Mouse (Mus musculus) brown adipose tissue, adult 24 weeks (tissue): ENCODE data around the gene Bach2. TPM values are rescaled to one million over a fixed set of nuclear protein-coding genes. Genes with fewer than 3 reads are reported as not detected.

Experiments
- H3K27ac ChIP-seq: fragments of 200-500 bp; replicated peaks from 2 replicates; pipeline ENCODE4 v1.5.1; 2012; ENCODE audit warnings: low read depth, mild to moderate bottlenecking, low read length
- H3K4me1 ChIP-seq: fragments of 200-500 bp; 2 replicates; pipeline ENCODE4 v1.6.1; 2012; ENCODE audit warnings: low read length, mixed read lengths; ENCODE audit not compliant: control insufficient read depth, insufficient read depth, insufficient read length
- H3K4me3 ChIP-seq: fragments of 200-500 bp; 2 replicates; pipeline ENCODE4 v1.5.1; 2012; ENCODE audit warnings: low read depth, mild to moderate bottlenecking, low read length, moderate library complexity; ENCODE audit not compliant: insufficient read depth
- polyA plus RNA-seq: library from polyadenylated mRNA; stranded (reverse); fragments of >200 nt; gene quantifications from 2 replicates; pipeline ENCODE4 v1.2.4, GENCODE M21; 2012; ENCODE audit not compliant: missing spikeins, insufficient read depth, insufficient read length

Bach2 gene
- polyA plus RNA-seq, 1 experiment, result 1.2 TPM

DNA sequence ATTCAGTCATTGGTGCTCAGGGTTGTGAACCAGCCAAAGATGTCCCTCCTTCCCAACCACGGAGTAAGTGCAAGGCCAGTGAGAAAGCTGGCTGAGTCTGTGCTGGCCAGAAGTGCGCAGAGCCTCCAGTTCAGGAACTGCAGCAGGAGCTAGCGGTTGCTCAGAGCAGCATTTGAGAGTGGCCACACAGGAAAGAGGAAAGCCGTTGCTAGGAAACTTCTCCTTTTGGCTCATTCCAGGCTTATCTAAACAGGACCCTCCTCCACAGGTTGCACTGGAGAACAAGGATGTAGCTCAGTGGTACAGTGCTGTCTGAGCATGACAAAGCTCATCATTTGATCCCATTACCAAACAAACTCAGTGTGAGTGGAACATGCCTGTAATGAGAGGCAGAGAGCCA is 114.2 kb downstream of the Bach2 start:
- peak overlapping the region; percentile 14 for H3K27ac ChIP-seq
- peaks cover 3% of the 10 kb centered on the region; the same call in 1 of the 2 replicates for H3K4me1 ChIP-seq
- H3K4me3 ChIP-seq, result no peak overlapping the region

DNA sequence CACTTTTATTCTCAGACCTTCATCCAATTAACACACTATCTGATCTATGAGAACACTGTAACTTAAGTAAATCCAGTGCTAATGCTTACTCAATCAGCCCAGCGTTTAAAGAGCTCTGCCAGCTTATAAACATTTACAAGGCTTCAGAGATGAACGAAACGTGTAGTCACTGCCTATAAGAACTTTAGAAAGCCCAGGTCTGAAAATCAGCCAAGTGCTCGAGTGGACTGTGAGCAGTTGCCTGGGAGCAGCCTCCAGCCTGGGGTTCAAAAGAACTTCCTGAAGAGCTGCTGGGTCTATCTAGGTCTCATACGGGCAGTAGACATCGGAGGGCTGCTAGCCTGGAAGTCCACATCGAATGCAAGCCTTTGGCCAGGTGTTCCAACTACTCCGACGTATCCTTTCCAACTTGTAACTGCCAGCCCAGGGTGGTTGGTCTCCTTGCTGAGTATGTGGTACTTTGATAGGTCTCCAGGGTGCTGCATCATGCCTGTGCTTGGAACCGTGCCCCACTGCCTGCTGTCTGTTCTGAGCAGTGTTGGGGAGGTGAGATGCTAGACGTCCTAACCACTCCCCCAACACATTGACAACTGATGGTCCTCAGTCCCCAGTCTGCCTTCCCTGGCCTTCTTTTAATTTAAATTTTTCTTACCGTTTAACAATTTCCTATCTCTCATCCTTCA is 117.5 kb downstream of the Bach2 start:
- peaks cover 16% of the 10 kb centered on the region for H3K4me1 ChIP-seq

DNA sequence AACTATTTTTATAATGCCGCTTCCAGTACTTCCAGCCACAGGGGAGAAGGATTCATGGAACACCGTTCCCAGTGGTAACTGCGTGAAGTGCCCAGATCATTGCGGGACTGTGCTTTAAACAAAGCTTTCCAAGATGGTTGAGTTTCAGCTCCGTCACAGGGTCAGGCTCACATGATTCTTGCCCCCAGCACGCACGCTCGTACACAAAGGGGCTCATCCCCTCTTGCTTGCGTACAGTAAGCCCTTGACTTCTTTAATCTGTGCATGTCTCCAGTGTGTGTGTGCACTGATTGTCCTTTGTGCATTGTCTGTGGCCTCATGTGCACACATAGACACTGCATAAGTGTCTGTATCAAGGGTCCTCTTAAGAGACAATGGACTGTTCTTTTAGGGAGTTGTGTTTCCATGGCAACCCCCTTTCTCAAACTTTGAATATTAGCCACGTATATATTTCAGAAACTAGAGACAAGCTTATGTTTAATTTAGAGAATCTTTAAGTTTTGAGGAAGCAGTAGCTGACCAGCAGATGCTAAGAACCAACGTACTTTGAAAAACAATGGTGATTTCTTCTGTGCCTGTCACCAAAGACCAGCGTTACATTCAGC is 119.5 kb downstream of the Bach2 start:
- Histone ChIP-seq H3K4me1 (peaks cover 16% of the 10 kb centered on the region), H3K27ac (peak overlapping the region; percentile 38), H3K4me3 (no peak overlapping the region)

More for the DNA sequence above, 117.5 kb downstream of the Bach2 start:
- H3K4me3 ChIP-seq, result no peak overlapping the region
- H3K27ac ChIP-seq, result no peak overlapping the region

DNA sequence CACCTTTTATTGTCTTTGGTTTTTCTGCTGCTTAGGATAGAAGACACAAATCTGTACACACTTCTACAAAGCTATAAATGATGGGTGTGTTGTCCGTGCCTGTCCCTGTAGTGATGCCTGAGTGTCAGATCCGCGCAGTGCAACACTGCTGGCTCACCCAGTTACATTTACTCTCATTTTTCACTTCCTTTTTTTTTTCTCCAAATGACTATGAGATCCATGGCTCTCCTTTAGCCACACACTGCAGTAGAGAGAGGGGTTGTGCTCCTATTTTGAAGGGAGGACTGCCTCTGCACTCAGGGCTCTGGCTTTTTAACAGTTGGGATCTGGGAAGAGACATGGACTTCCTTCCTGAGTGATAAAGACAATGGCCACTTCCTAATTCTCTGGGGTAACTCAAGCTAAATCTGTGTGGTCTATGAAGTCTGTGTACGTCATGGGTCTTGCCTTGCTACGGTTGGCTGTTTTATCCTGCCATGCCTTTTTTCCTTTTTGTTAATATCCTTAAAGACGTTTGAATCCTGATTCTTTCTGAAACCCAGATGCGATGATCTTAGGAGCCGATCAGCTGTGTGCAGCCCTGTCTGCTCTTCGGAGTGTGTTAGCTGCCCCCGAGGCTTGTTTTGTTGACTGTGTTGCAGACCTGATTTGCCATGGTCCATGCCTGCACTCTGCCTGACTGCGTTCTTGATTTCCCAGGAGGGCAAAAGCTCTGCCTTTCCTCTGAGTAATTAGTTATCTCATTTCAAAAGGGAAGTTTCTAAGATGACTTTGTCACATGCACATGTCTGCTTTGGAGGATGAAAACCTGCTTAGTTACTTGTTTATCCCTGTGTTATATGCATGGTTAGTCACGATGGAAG is 120.2 kb downstream of the Bach2 start:
- Histone ChIP-seq H3K4me3 (peak overlapping the region; percentile 32; the same call in 1 of the 2 replicates), H3K27ac (peak overlapping the region; percentile 73), H3K4me1 (peaks cover 18% of the 10 kb centered on the region)

DNA sequence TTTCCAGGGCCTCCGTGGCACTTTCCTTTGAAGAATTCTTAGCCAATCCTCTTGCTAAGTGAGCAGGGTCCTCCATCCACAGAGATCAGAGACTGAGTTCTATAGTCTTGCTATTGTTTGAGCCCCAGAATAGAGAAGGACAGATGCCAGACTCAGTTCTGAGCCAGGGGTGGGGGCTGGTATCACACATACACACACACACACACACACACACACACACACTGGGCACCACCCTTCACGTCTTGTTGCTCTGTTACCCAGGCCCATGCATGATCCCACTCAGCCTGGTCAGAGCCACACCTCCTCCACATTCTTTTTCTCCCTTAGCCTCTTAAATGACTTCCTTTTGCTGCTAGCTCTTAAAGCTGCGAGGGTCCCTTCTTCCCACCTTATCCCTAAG is 121.0 kb downstream of the Bach2 start:
- peak overlapping the region; percentile 65 for H3K27ac ChIP-seq
- H3K4me3 ChIP-seq, result no peak overlapping the region
- peaks cover 18% of the 10 kb centered on the region for H3K4me1 ChIP-seq

DNA sequence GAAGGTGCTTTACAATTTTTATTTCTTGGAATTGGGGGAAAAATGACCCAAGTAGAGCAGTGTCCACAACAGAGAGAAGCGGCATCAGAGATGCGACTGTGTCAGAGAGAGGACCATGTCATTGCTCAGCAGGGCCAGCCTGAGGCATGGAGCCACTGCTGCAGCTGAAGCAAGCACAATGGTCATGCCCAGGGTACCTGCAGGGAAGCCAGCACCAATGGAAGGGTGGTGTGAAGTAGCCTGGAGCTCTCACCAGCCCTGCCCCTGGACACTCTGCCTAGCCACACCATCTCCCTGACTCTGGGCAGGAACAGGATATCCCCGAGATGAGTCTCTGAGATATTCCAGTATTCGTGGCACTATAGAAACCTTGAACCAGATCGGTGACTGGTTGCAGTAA is 121.9 kb downstream of the Bach2 start:
- Histone ChIP-seq H3K4me3 (no peak overlapping the region), H3K4me1 (peaks cover 18% of the 10 kb centered on the region), H3K27ac (no peak overlapping the region)

DNA sequence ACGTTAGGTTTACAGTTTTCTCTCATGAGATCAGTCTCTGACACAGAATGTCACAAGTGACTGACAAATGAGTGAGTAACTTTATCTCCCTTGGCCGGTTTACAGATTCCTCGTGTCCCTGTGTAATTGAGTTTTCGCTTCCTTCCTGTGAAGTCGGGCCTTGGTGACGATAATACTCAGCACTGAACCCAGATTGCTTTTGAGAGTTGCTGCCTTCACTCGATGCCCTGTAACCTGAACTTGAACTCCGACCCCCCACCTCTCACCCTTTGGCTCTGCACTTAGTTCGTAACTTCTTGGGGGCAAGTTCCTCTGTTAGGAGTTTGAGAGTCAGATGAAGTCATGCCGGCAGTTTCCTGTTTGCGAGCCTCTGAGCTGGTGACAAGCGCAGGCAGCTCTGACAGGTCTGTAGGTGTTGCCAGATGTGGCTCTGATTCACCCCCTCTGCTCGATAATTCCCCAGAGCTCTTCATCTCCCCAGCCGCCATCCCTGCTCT is 124.9 kb downstream of the Bach2 start:
- H3K27ac ChIP-seq, result no peak overlapping the region
- H3K4me3 ChIP-seq, result no peak overlapping the region
- peaks cover 16% of the 10 kb centered on the region for H3K4me1 ChIP-seq

DNA sequence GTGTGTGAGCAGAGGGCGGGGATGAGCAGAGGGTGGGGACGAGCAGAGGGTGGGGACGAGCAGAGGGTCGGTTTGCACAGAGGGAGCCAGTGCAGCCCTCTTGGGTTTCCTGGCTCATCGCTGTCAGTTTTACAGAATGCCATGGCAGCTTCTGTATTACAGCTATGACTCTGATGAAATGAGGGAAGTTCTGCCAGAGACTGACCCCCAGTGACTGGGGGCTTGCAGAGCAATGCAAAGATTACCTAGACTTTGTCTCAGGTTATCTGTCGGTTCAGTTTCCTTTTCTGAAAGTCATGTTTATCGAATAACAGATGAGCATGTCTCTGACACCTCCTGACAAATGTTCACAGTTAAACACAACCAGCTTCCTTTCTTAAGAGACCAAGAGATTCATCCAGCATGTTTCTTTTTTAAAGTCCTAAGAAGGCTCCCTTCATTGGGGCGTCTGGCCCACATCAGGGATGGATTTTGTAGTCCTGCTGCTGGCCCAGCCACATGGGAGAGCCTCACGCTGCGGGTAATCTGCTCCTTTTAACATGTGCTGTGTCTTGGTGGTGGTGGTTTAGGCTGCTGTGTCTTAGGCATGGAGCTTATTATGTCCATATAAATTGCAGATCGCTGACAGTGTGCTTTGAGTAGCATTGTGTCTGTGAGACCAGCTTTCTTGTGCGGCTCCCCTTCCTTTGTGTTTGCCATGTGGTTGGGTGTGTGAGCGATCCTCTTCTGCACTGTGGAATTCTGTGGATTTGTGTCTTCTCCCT is 126.7 kb downstream of the Bach2 start:
- Histone ChIP-seq H3K27ac (no peak overlapping the region), H3K4me1 (peaks cover 8% of the 10 kb centered on the region), H3K4me3 (no peak overlapping the region)

DNA sequence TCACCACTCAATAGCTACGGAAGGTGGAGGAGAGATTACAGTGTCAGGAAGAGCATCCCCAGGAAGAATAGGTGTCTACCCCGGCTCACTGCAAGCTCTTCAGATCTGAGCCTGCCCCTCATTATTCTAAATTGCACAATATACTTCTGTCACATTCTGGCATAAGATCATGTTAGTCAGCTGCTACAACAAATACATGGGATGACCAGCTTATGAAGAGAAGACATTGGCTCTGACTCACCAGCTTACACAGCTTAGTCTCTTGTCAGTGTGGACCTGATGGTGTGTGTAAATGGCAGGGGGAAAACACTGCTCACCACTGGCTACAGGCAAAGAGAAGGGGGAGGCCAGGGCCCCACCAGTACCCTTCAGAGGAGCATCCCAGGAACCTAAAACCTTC is 127.6 kb downstream of the Bach2 start:
- no peak overlapping the region for H3K27ac ChIP-seq
- H3K4me1 ChIP-seq, result peaks cover 5% of the 10 kb centered on the region

DNA sequence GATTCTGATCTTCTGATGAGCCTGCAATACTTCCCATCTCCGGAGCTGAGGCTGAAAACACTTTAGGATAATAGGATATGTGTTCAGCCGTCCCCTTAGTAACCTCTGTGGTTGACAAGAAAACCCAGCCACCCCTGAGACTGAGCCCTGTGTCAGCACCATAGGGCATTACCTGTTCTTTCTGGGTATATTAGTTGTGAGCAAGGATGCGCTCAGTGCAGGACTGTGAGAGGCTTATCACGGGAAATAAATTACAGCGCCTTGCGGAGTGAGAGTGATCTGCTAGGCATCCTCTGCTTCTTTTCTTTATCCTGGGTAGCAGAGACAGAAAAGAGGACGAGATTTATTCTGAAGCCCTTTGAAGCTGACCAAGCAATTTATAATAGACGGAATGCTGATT is 129.7 kb downstream of the Bach2 start:
- Histone ChIP-seq H3K27ac (no peak overlapping the region), H3K4me3 (no peak overlapping the region), H3K4me1 (peaks cover 2% of the 10 kb centered on the region; the same call in 1 of the 2 replicates)

More for the DNA sequence above, 127.6 kb downstream of the Bach2 start:
- no peak overlapping the region for H3K4me3 ChIP-seq

DNA sequence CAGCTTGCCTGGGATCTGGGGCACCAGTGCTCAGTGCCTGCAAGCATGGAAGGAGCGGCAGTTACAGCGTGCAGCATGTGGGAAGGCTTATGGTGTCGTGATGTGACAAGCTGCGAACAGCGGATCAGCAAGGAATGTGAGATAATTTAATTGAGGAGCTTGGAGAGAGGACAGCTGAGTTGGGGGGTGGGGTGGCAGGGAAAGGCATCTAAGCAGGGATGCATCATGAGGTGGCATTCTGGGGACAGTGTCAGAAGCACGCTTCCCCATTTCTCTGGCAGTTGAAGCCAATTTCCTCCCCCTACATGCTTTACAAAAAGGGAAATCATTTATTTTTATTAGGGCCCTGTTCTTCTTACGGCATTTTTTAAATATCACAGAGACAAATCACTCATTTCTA is 134.5 kb downstream of the Bach2 start:
- H3K27ac ChIP-seq, result no peak overlapping the region
- H3K4me1 ChIP-seq, result peaks cover 3% of the 10 kb centered on the region; the same call in 1 of the 2 replicates
- no peak overlapping the region for H3K4me3 ChIP-seq

DNA sequence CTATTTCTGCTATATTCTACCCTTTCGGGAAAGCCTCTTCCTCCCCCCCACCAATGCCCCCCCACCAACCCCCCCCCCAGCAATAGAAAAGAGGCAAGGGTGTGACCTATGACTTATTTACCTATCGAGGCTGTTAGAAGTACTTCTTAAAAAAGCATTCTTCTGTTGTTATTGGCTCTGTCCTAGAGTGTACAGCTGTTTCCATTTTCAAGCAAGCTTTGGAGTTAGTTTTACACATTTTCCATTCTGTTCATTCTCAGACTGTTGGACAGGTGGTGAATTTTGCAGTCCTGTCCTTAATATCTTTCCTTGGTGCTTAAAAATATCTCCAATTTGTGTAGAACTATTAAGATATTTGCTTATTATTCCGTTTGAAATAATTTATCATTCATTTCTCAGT is 134.9 kb downstream of the Bach2 start:
- no peak overlapping the region for H3K27ac ChIP-seq
- H3K4me3 ChIP-seq, result no peak overlapping the region
- H3K4me1 ChIP-seq, result peaks cover 3% of the 10 kb centered on the region; the same call in 1 of the 2 replicates

DNA sequence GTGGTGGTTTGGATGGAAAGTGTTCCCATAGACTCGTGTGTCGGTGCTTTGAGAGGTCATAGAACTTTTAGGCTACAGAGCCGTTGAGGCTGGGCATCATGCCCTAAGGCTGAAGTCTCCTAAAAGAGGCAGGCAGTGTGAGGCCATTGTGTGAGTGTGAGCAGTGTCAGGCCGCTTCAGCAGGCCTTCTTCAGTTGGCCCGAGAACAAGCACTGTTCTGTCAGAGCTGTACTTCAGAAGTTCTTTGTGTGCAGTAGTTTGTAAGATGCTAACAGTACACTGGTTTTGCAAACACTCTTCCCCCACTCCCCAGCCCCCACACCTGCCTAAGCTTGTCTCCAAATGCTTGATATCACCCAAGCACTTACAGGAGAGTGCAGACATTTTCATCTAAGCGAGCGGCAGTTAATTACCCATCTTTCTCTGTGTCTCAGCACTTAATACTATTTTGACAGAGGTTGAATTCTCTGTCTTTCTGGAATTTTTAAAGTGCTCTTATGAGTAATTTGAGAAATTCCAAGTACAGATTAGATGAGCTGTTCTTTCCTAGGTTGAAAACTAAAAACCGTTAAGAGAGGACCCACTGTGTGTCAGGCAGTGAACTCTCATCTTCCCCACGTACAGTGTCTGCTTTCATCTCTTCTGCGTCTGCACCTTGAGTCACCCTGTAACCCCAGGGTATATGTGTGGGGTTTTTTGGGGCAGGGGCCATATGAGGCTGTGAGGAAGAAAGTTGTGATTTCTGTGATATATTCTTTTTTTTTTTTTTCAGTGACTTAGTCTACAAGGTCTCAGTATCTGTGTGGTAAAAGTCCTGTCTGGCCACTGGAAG is 136.4 kb downstream of the Bach2 start:
- H3K27ac ChIP-seq, result no peak overlapping the region
- no peak overlapping the region for H3K4me3 ChIP-seq
- peaks cover 3% of the 10 kb centered on the region; the same call in 1 of the 2 replicates for H3K4me1 ChIP-seq
